Mouse (Mus musculus): ENCODE measurements around the gene Slc23a4. TPM values are rescaled to one million over a fixed set of nuclear protein-coding genes. Genes with fewer than 3 reads are reported as not detected.

Slc23a4 gene
- polyA plus RNA-seq, 1 experiment from 2014 or later: 0.25 TPM

DNA sequence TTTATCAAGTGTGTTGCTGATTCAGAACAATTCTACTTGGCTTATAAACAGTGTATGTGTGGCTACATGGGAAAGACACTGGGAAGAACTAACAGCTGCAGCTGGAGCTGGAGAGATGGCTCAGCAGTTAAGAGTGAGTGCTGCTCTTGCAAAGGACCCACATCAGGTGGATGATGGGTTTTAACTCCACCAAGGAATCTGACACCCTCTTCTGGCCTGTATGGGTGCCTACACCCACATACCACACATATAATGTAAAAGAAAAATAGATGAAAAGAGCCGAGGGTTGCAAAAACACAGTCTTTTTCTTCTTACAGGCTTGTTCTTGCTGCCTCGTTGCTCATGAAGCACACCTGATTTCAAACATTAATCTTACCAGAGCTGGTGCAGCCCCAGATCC lies 82.1 kb downstream of the Slc23a4 start:
- H3K27ac ChIP-seq (replicated peaks): no peak overlapping the region
- no peak overlapping the region for H3K4me3 ChIP-seq
- no peaks in the 10 kb centered on the region for H3K9me3 ChIP-seq (replicated peaks)
- DNase-seq (ENCODE audit: low spot score): no peak
- peaks cover 80% of the 10 kb centered on the region for H3K36me3 ChIP-seq
- no peaks in the 10 kb centered on the region for H3K27me3 ChIP-seq (ENCODE audit: low read depth, poor library complexity, severe bottlenecking)
- peaks cover 31% of the 10 kb centered on the region for H3K4me1 ChIP-seq
- WGBS: 82% methylated on average over 2 of the region's 2 CpGs

DNA sequence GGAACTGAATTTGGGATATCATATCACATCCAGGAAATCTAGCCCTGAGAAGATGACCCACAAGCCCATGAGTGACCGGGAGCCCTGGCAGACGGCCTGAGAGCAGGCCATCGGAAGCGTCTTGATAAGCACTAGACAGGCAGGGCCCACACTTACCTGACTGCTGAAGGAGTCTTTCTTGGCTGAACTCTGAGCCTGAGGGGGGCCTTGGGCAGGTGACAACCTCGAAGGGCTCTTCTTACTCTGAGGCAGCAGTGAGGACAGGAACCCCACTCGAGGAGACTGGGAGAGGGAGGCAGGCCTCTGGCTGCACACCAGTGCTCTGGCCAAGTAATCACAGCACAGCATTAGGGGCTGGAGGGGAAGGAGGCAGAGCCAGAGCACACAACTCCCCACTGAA lies 83.8 kb downstream of the Slc23a4 start:
- no peaks in the 10 kb centered on the region for H3K27me3 ChIP-seq (ENCODE audit: low read depth, poor library complexity, severe bottlenecking)
- H3K4me1 ChIP-seq: peaks cover 17% of the 10 kb centered on the region
- WGBS: 93% methylated on average over 6 of the region's 6 CpGs
- no peaks in the 10 kb centered on the region for H3K9me3 ChIP-seq (replicated peaks)
- peaks cover 97% of the 10 kb centered on the region for H3K36me3 ChIP-seq
- DNase-seq (ENCODE audit: low spot score): no peak
- no peak overlapping the region for H3K27ac ChIP-seq (replicated peaks)
- no peak overlapping the region for H3K4me3 ChIP-seq

DNA sequence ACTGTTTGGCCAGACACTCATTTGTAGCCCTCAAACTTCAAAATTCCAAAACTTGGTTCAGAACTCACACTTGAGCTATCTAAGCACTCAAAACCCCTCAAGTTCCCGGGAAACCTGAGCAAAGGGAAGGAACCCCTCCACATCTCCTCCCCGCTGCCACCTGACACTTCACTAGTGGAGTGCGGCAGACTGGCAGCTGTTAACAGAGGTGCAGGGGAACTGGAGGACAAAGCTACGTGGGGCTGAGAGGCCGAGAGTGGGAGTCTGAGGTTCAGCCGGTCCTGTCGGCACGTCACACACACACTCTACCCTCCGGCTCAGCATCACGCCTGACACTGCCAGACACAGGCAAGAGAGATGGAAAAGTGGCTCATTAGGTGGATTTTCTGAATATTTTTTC lies 84.4 kb downstream of the Slc23a4 start:
- DNase-seq (ENCODE audit: low spot score): no peak
- Histone ChIP-seq H3K4me3 (no peak overlapping the region), H3K9me3 (replicated peaks) (no peaks in the 10 kb centered on the region), H3K4me1 (peaks cover 15% of the 10 kb centered on the region), H3K27me3 (ENCODE audit: low read depth, poor library complexity, severe bottlenecking) (no peaks in the 10 kb centered on the region), H3K36me3 (peaks cover 98% of the 10 kb centered on the region), H3K27ac (replicated peaks) (no peak overlapping the region)
- WGBS: 88% methylated on average over 10 of the region's 10 CpGs

DNA sequence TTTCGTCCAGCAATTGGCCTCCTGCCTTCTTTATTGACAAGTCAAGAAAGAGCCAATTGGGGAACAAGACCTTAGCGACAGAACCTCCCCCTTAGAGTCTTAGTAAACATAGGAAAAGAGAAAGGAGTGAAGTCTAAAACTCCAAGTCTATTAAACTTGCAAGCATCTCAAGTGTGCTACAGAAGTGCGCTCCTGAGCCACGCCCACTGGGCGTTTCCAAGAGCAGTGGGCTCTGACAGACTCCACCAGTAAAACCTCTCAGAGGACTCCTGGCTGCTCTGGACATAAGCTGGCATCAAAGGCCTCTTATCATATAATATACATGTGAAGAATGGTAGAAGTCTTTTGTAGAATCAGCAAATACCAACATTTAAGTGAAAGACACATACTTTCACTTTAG lies 84.8 kb downstream of the Slc23a4 start:
- 84% methylated on average over 5 of the region's 5 CpGs for WGBS
- no peak for DNase-seq (ENCODE audit: low spot score)
- peaks cover 95% of the 10 kb centered on the region for H3K36me3 ChIP-seq

DNA sequence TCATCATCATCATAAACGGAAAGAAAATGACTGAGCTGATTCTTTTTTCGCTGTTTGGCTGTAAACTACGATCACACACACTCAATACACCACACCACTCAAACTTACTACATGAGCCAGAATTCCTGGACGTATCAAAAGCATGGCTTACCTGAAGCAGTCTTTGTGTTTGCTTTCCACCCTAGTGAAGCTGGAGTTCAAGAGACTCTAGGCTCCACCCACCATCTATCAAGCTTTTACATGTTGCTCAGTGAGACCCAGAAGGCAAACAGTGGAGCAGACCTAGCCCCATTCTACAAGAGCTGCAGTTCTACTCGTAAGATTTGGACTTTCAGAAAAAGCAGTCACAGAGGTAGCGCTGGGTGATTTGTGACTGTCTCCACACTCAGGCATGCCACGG lies 85.6 kb downstream of the Slc23a4 start:
- Histone ChIP-seq H3K4me1 (peaks cover 15% of the 10 kb centered on the region), H3K4me3 (no peak overlapping the region), H3K36me3 (peaks cover 97% of the 10 kb centered on the region), H3K27ac (replicated peaks) (no peak overlapping the region), H3K27me3 (ENCODE audit: low read depth, poor library complexity, severe bottlenecking) (no peaks in the 10 kb centered on the region), H3K9me3 (replicated peaks) (no peaks in the 10 kb centered on the region)
- 93% methylated on average over 7 of the region's 7 CpGs for WGBS
- no peak for DNase-seq (ENCODE audit: low spot score)

More for the DNA sequence above, 84.8 kb downstream of the Slc23a4 start:
- H3K9me3 ChIP-seq (replicated peaks): no peaks in the 10 kb centered on the region
- peaks cover 15% of the 10 kb centered on the region for H3K4me1 ChIP-seq
- no peaks in the 10 kb centered on the region for H3K27me3 ChIP-seq (ENCODE audit: low read depth, poor library complexity, severe bottlenecking)
- no peak overlapping the region for H3K4me3 ChIP-seq
- no peak overlapping the region for H3K27ac ChIP-seq (replicated peaks)

DNA sequence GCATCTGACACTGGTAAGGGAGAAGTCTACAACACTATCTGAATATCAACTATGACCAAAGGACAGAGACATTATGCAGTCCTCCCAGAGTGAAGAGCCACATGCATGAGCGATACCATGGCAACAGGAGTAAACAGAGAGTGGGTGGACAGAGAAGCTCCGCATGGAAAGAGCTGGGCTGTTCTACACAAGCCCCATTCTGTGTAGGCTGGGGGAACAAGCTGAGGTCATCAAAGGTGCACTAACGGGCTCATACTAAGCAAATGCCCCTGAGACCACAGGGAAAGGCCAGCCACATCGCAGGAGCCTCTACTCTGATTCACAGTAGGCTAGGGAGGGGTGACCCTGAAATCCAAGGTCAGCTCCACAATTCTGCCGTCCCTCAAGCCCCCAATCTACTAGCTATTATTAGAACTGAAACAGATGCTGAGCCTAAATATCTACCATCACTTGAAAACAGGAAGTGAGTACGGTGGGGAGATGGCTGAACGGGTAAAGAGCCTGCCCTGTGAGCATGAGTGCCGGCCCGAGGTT lies 86.2 kb downstream of the Slc23a4 start:
- 75% methylated on average over 9 of the region's 9 CpGs for WGBS
- Histone ChIP-seq H3K4me1 (peaks cover 16% of the 10 kb centered on the region), H3K27me3 (ENCODE audit: low read depth, poor library complexity, severe bottlenecking) (no peaks in the 10 kb centered on the region), H3K27ac (replicated peaks) (no peak overlapping the region), H3K4me3 (no peak overlapping the region), H3K36me3 (peaks cover 95% of the 10 kb centered on the region), H3K9me3 (replicated peaks) (no peaks in the 10 kb centered on the region)
- DNase-seq (ENCODE audit: low spot score): no peak

DNA sequence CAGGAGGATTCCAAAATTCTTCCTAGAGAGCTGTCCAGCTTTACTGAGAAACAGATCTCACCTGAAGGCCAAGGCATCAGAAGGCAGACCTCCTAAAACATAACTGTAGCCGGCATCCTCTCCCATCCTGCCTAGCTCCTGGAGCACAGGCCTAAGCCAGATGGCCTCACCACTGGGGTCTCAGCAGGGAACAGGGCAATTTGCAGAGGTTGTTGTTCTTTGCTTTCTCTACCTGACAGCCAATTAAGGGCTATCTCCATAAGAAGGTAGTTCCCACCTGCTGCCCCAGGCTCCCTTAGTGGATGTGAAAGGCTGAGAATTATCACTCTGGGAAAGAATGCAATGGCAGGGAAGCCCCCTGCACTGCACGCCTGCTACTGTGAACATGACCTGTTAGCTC lies 87.2 kb downstream of the Slc23a4 start:
- no peak overlapping the region for H3K4me3 ChIP-seq
- H3K27ac ChIP-seq (replicated peaks): no peak overlapping the region
- H3K36me3 ChIP-seq: peaks cover 92% of the 10 kb centered on the region
- peaks cover 24% of the 10 kb centered on the region for H3K4me1 ChIP-seq
- no peaks in the 10 kb centered on the region for H3K27me3 ChIP-seq (ENCODE audit: low read depth, poor library complexity, severe bottlenecking)
- H3K9me3 ChIP-seq (replicated peaks): no peaks in the 10 kb centered on the region
- no peak for DNase-seq (ENCODE audit: low spot score)
- WGBS: 83% methylated on average over 2 of the region's 2 CpGs

DNA sequence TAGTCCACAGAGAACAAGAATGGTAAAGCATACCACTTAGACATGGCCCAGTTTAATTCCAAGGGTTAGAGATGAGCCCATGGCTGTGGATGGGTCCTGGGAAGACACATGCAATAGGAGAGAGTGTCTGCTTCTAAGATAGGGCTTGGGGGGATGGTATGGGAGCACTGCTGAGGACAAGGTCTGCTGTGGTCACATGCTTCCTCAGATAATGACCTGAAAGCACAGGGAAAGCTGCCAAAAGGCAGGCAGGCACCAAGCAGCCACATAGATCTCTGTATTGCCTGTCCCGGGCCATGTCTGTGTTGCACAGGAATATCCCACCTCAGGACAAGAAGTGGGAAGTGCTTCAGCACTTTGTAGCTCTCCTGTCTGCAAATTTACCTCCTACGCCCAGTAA lies 89.1 kb downstream of the Slc23a4 start:
- H3K36me3 ChIP-seq: peaks cover 92% of the 10 kb centered on the region
- H3K4me1 ChIP-seq: peaks cover 28% of the 10 kb centered on the region
- H3K9me3 ChIP-seq (replicated peaks): no peaks in the 10 kb centered on the region
- WGBS: 93% methylated on average over 2 of the region's 2 CpGs
- no peak overlapping the region for H3K27ac ChIP-seq (replicated peaks)
- no peak for DNase-seq (ENCODE audit: low spot score)
- no peak overlapping the region for H3K4me3 ChIP-seq
- H3K27me3 ChIP-seq (ENCODE audit: low read depth, poor library complexity, severe bottlenecking): no peaks in the 10 kb centered on the region

DNA sequence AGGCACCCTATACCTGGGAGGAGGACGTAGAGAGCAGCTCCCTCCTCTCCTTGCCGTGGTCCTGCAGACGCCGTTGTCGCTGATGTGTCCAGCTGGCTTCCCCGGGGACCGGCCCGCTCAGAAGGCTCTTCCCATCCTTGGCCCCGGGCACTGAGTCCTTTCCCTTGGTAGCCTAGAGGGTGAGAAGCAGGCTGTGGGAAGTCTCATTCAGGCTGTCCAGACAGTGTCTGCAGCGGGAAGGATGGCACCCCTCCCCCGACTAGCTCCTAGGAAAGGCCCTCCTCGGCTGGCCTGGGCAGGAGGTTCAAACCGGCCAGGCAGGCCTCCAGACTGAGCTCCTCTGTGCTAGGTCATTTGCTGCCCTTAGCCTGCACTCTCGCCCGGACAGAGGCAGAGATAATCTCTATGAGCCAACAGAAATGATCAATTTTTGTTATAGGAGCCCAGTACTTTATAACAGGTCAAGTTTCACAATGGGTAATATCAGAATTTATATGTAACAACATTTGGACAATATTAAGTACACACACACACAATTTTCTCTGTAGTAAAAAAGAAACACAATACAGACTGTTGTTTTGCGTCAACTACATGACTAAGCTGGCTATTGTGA lies 91.9 kb downstream of the Slc23a4 start:
- DNase-seq (ENCODE audit: low spot score): no peak
- Histone ChIP-seq H3K4me1 (peaks cover 15% of the 10 kb centered on the region), H3K27ac (replicated peaks) (peak overlapping the region; percentile 71), H3K27me3 (ENCODE audit: low read depth, poor library complexity, severe bottlenecking) (no peaks in the 10 kb centered on the region), H3K4me3 (no peak overlapping the region), H3K36me3 (peaks cover 92% of the 10 kb centered on the region), H3K9me3 (replicated peaks) (no peaks in the 10 kb centered on the region)
- WGBS: 54% methylated on average over 16 of the region's 16 CpGs

DNA sequence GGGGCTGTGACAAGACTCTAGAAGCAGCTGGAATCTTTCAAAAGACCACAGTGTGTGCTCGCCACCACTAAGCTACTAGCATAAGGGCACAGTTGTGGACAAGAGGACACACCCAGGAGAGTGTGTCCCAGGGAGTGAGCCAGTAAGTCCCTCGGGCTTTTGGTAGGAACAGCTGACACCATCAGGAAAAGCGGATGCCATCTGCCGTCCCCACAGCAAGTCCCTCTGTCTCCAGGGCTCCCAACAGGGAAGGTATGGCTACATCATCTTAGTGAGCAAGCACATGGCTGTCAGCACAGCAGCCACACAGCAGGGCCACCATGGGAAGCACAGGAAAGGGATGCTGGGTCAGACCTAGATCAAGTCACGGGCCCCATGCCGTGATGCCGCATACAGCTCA lies 92.6 kb downstream of the Slc23a4 start:
- peak overlapping the region; percentile 71; the same call in 1 of the 2 replicates for H3K27ac ChIP-seq (replicated peaks)
- WGBS: 84% methylated on average over 7 of the region's 7 CpGs
- H3K27me3 ChIP-seq (ENCODE audit: low read depth, poor library complexity, severe bottlenecking): no peaks in the 10 kb centered on the region
- peaks cover 15% of the 10 kb centered on the region for H3K4me1 ChIP-seq
- peaks cover 92% of the 10 kb centered on the region for H3K36me3 ChIP-seq
- H3K9me3 ChIP-seq (replicated peaks): no peaks in the 10 kb centered on the region
- no peak for DNase-seq (ENCODE audit: low spot score)
- H3K4me3 ChIP-seq: no peak overlapping the region

Other genes starting within 250 kb of the Slc23a4 start
- gene Agbl3, start 208.0 kb downstream of the Slc23a4 start, polyA plus RNA-seq (2016; fragmentation: Nextera tagmentation; extraction: Ambion mirVana): 2.9 and 4.7 TPM in 2 replicates
- 1.9 and 2.1 TPM in 2 replicates for gene Tmem140, start 125.3 kb downstream of the Slc23a4 start, polyA plus RNA-seq (2016; fragmentation: Nextera tagmentation; extraction: Ambion mirVana)
- 17.0 and 17.7 TPM in 2 replicates for gene Cyren, start 110.3 kb downstream of the Slc23a4 start, polyA plus RNA-seq (2016; fragmentation: Nextera tagmentation; extraction: Ambion mirVana)
- gene Wdr91, start 77.5 kb downstream of the Slc23a4 start, polyA plus RNA-seq (2016; fragmentation: Nextera tagmentation; extraction: Ambion mirVana): 11.4 and 13.0 TPM in 2 replicates
- not detected in 2 replicates for gene Stra8, start 68.2 kb downstream of the Slc23a4 start, polyA plus RNA-seq (2016; fragmentation: Nextera tagmentation; extraction: Ambion mirVana)
- 25.1 and 26.1 TPM in 2 replicates for gene Cnot4, start 145.3 kb upstream of the Slc23a4 start, polyA plus RNA-seq (2016; fragmentation: Nextera tagmentation; extraction: Ambion mirVana)
- 50.6 and 50.7 TPM in 2 replicates for gene Nup205, start 189.0 kb upstream of the Slc23a4 start, polyA plus RNA-seq (2016; fragmentation: Nextera tagmentation; extraction: Ambion mirVana)